Mouse (Mus musculus) liver, postnatal 0 days (tissue): ENCODE measurements around the gene Acot13. TPM values are rescaled to one million over a fixed set of nuclear protein-coding genes. Genes with fewer than 3 reads are reported as not detected.

Source experiments
- ATAC-seq: fragments of 200-750 bp; cut with Nextera tagmentation; 2 replicates; pipeline ENCODE4 v1.8.0; 2017; ENCODE audit warnings: mild to moderate bottlenecking, moderate library complexity
- DNase-seq: peaks from one replicate; pipeline ENCODE4 v3.0.0-alpha.2; 2016
- H3K27ac ChIP-seq: fragments of 300-500 bp; sonication (generic); 2 replicates; pipeline ENCODE4 v1.5.1; 2014; ENCODE audit warnings: antibody characterized with exemption, moderate library complexity, mild to moderate bottlenecking, low read depth
- H3K27me3 ChIP-seq: fragments of 300-500 bp; sonication (generic); 2 replicates; pipeline ENCODE4 v1.6.1; 2014; ENCODE audit warnings: low read length, control low read depth, mixed read lengths; ENCODE audit not compliant: insufficient read depth
- H3K36me3 ChIP-seq: fragments of 300-500 bp; sonication (generic); replicated peaks from 2 replicates; pipeline ENCODE4 v1.6.1; 2014; ENCODE audit warnings: mild to moderate bottlenecking, control low read depth, low read length, moderate library complexity, mixed read lengths; ENCODE audit not compliant: insufficient read depth
- H3K4me1 ChIP-seq: fragments of 300-500 bp; sonication (generic); 2 replicates; pipeline ENCODE4 v1.6.1; 2014; ENCODE audit warnings: antibody characterized with exemption, mild to moderate bottlenecking, control low read depth; ENCODE audit not compliant: insufficient read depth
- H3K4me2 ChIP-seq: fragments of 300-500 bp; sonication (generic); 2 replicates; pipeline ENCODE4 v1.6.1; 2014; ENCODE audit warnings: low read depth, mild to moderate bottlenecking, low read length, moderate library complexity, mixed read lengths
- H3K4me3 ChIP-seq: fragments of 300-500 bp; sonication (generic); 2 replicates; pipeline ENCODE4 v1.5.1; 2014; ENCODE audit warnings: low read depth, low read length
- H3K9ac ChIP-seq: fragments of 300-500 bp; sonication (generic); replicated peaks from 2 replicates; pipeline ENCODE4 v1.6.1; 2014; ENCODE audit warnings: mild to moderate bottlenecking, moderate library complexity
- H3K9me3 ChIP-seq: fragments of 300-500 bp; sonication (generic); 2 replicates; pipeline ENCODE4 v1.6.1; 2016; ENCODE audit warnings: mild to moderate bottlenecking, control low read depth, low read length, mixed read lengths
- CTCF ChIP-seq: sonication (generic); IDR thresholded peaks from 2 replicates; pipeline ENCODE4 v1.5.1; 2016; ENCODE audit warnings: antibody characterized with exemption, low read depth
- EP300 ChIP-seq: IDR thresholded peaks from 2 replicates; pipeline ENCODE4 v1.6.1; 2016; ENCODE audit warnings: antibody characterized with exemption, low read depth, mild to moderate bottlenecking
- WGBS: fragments of 180-500 bp; shearing (Covaris S2); extraction: QIAGEN DNeasy Blood & Tissue Kit; methylation state at CpG from one replicate; pipeline ENCODE4 v1.1.7; 2014; ENCODE audit not compliant: insufficient replicate concordance; 5-methylcytosine and 5-hydroxymethylcytosine counted together
- polyA plus RNA-seq: library from polyadenylated mRNA; unstranded; fragments of >200 nt; fragmentation: Nextera tagmentation; extraction: Ambion mirVana; gene quantifications from 2 replicates; pipeline ENCODE4 v1.2.1, GENCODE M21; 2015

The Acot13 gene
- polyA plus RNA-seq, 1 experiment from 2014 or later: 101 TPM

GRCm38 (mm10) chr13:24832811-24833155 is 1.4 kb upstream of the Acot13 start:
- Histone ChIP-seq H3K27ac (0 out of 2 replicates have a peak overlapping the region, but pooled peaks have one; percentile 20), H3K4me1 (peaks cover 25% of the 10 kb centered on the region), H3K27me3 (no peaks in the 10 kb centered on the region), H3K4me2 (peak overlapping the region; percentile 82), H3K36me3 (peaks cover 5% of the 10 kb centered on the region), H3K9me3 (no peaks in the 10 kb centered on the region), H3K4me3 (peak overlapping the region; percentile 79), H3K9ac (peak overlapping the region; percentile 83)
- no peak for ATAC-seq
- 39% methylated on average over 2 of the region's 2 CpGs for WGBS
- TF ChIP-seq CTCF (no peak), EP300 (no peak)
- DNase-seq: no peak

GRCm38 (mm10) chr13:24832131-24832810 is 931 bp upstream of the Acot13 start:
- no peaks in the 10 kb centered on the region for H3K27me3 ChIP-seq
- 3% methylated on average over 19 of the region's 21 CpGs for WGBS
- H3K4me2 ChIP-seq: peak overlapping the region; percentile 82
- H3K4me1 ChIP-seq: peaks cover 25% of the 10 kb centered on the region
- ATAC-seq (no peak), DNase-seq (no peak)
- peak overlapping the region; percentile 86 for H3K27ac ChIP-seq
- H3K4me3 ChIP-seq: peak overlapping the region; percentile 79
- H3K9me3 ChIP-seq: no peaks in the 10 kb centered on the region
- peak overlapping the region; percentile 83 for H3K9ac ChIP-seq
- TF ChIP-seq CTCF (no peak), EP300 (no peak)
- H3K36me3 ChIP-seq: peaks cover 5% of the 10 kb centered on the region

- TF ChIP-seq CTCF (no peak), EP300 (no peak)
- H3K36me3 ChIP-seq: peaks cover 3% of the 10 kb centered on the region
- peaks cover 19% of the 10 kb centered on the region for H3K4me1 ChIP-seq
- 2% methylated on average over 20 of the region's 20 CpGs for WGBS
- no peaks in the 10 kb centered on the region for H3K27me3 ChIP-seq
- peak overlapping the region; percentile 79 for H3K4me3 ChIP-seq
- peak overlapping the region; percentile 70 for H3K9ac ChIP-seq
- peak overlapping the region; percentile 86 for H3K27ac ChIP-seq
- H3K9me3 ChIP-seq: no peaks in the 10 kb centered on the region
- ATAC-seq (no peak), DNase-seq (no peak)
- peak overlapping the region; percentile 82 for H3K4me2 ChIP-seq
These were observed 486 bp downstream of the Acot13 start for GRCm38 (mm10) chr13:24830756-24831352.

DNA sequence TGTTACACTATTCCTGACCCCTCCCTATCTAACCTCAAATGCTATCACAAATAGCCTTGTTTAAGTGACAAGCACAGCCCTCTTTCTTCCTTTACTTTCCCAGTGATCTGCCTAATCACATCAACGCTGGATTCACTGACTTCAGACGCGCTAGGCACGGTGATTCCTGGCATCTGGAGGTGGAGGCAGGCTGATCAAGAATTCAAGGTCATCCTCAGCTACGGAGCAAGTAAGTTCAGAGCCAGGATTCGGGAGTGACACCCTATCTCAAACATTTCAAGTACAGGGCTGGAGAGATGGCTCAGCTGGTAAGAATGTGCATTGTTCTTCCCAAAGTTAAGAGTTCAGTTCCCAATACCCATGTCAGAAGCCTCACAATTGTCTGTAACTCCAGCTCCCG is 5.2 kb downstream of the Acot13 start:
- TF ChIP-seq EP300 (no peak), CTCF (no peak)
- Histone ChIP-seq H3K4me1 (peaks cover 3% of the 10 kb centered on the region; the same call in 1 of the 2 replicates), H3K9me3 (no peaks in the 10 kb centered on the region), H3K9ac (no peak overlapping the region), H3K4me3 (no peak overlapping the region), H3K4me2 (no peak overlapping the region), H3K27ac (no peak overlapping the region), H3K36me3 (no peaks in the 10 kb centered on the region; the same call in 1 of the 2 replicates), H3K27me3 (no peaks in the 10 kb centered on the region)
- DNase-seq (no peak), ATAC-seq (no peak)
- WGBS: 84% methylated on average over 7 of the region's 7 CpGs

- Histone ChIP-seq H3K4me2 (no peak overlapping the region), H3K9ac (no peak overlapping the region), H3K4me3 (no peak overlapping the region), H3K4me1 (peaks cover 3% of the 10 kb centered on the region; the same call in 1 of the 2 replicates), H3K27me3 (no peaks in the 10 kb centered on the region), H3K36me3 (no peaks in the 10 kb centered on the region; the same call in 1 of the 2 replicates), H3K9me3 (no peaks in the 10 kb centered on the region), H3K27ac (no peak overlapping the region)
- ATAC-seq: no peak
- DNase-seq: no peak
- WGBS: 82% methylated on average over 4 of the region's 4 CpGs
- no peak for TF ChIP-seq EP300
- no peak for TF ChIP-seq CTCF
These were observed 5.8 kb downstream of the Acot13 start for GRCm38 (mm10) chr13:24825587-24825986.

DNA sequence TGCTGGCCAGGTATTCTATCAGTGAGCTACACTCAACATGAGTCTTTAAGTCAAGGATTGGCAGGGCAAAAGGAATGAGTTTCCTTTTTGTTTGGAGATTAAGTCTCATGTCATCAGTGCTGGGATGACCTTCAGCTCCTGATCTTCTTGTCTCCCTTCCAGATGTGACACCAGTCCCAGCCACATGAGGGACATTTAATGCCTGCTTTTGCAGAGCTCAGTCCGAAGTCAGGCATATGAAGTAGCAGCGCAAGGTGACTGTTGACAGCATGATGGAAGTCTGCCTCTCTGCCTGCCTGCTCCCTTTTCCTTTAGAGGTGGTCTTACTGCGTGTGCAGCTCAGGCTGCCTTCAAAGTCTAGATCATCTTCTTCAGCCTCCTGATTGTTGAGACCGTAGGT is 6.7 kb downstream of the Acot13 start:
- no peak overlapping the region for H3K27ac ChIP-seq
- no peak overlapping the region for H3K9ac ChIP-seq
- DNase-seq (no peak), ATAC-seq (no peak)
- H3K4me1 ChIP-seq: no peaks in the 10 kb centered on the region
- no peak overlapping the region for H3K4me3 ChIP-seq
- no peak overlapping the region for H3K4me2 ChIP-seq
- no peak for TF ChIP-seq EP300
- no peak for TF ChIP-seq CTCF
- peaks cover 4% of the 10 kb centered on the region; the same call in 1 of the 2 replicates for H3K36me3 ChIP-seq
- 82% methylated on average over 4 of the region's 4 CpGs for WGBS
- H3K9me3 ChIP-seq: no peaks in the 10 kb centered on the region
- no peaks in the 10 kb centered on the region for H3K27me3 ChIP-seq
